Mouse (Mus musculus): Measurements from ENCODE around the gene Pbld1.

The Pbld1 gene

DNA sequence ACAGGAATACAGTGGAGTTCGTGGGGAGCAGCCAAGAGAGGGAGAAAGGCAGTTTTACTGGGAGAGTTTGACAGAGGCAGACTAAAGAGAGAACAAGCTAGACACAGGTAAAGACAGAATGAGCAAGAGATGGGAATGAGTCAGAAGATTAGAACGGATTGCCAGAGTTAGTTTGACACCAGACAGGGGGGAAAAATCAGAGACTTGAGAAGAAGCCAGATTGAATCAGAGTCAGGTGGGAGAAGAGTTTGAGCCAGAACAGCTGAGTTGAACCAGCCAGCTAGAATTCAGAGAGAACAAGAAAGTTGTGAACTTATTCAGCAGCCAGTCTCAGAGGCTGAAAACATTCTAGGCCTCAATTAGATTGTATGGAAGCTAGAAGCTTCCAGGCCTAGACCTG, at the start of gene Pbld1:
Gene Pbld1, plus strand, starts transcription at position 301 of the 400 bp plus-strand sequence.
- no peak for DNase-seq (ENCODE audit: low spot score)

DNA sequence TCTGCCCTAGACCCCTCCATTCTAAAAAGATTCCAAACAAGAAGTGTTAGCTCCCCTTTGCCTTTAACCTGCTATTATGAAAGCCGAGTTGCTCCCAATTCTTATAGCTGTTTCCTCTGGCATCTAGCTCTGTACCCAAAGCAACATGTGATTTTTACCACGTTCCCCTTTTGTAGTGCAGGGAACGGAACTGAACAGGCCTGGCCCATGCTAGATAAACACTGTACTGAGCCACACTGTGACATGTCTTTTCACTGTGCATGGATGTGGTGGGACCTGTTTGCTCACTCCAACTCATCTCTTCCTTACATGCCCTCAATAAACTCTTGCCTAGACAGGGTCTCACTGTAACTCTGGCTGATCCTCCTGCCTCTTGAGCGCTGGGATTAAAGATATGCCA, 49.7 kb upstream of the Pbld1 start:
- DNase-seq (ENCODE audit: low spot score) = no peak

DNA sequence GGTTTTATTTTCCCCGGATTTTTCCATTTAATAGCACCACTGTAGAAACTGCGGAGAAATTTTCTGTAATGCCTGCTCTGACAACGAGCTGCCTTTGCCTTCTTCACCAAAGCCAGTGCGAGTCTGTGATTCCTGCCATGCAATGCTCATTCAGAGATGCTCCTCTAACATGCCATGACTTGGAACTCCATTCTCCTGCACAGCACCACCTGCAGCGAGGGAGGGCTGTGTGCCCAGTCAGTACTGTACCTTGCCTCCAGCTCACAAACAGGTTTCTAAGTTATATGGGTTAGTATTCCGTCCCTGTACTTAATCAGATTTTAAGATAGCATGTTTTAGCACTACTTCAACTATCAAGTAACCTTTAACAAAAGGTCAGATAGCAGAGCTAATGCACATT, 48.4 kb upstream of the Pbld1 start:
- DNase-seq (ENCODE audit: low spot score) = no peak

DNA sequence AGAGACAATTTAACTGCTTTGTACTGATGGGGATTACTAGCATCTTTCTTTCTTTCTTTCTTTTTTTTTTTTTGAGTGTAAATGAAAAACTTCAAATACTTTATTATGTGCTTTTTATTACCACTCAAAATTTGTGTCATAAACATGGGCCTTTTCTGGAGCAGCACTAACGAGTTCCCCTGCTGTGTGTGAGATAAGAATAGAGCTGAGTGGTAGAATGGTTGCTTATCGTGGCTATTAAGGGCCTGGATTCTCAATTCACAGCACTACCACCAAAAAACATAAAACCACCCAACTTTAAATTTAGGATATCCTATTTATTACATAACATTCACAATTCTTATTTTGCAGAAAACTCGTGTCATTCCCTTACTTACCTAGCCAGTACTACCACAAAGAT, 46.5 kb upstream of the Pbld1 start:
- no peak for DNase-seq (ENCODE audit: low spot score)

DNA sequence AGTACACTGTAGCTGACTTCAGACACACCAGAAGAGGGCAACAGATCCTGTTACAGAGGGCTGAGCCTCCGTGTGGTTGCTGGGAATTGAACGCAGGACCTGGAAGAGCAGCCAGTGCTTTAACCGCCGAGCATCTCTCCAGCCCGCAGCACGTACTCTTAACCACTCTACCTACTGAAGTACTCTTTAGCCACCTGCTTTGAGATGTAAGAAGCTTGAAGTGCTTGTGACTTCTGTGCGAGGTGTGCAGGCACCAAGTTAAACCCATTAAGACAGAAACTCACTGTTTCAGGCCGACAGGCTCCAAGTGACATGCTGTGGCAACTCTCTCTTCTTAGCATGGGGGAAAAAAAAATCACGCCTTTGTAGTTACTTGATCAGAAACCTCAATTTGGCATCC, 45.8 kb upstream of the Pbld1 start:
- no peak for DNase-seq (ENCODE audit: low spot score)

DNA sequence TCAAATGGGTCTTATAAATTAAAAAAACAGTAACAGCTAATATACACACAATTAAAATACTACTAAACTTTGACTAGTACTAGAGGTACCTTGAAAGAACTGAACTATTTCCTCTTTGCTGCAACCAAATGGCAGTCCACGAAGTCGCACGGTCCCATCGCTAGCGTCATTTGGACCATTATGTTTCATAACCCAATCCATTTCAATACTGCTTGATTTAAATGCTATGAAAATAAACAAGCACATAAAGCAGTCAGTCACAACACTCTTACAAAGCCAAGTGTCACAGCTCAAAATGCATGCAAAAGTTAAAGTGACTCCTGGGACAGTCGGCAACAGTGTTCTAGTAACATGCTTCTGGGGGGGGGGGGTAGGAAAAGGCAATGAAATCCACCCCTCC, 40.7 kb upstream of the Pbld1 start:
- DNase-seq (ENCODE audit: low spot score) = no peak

DNA sequence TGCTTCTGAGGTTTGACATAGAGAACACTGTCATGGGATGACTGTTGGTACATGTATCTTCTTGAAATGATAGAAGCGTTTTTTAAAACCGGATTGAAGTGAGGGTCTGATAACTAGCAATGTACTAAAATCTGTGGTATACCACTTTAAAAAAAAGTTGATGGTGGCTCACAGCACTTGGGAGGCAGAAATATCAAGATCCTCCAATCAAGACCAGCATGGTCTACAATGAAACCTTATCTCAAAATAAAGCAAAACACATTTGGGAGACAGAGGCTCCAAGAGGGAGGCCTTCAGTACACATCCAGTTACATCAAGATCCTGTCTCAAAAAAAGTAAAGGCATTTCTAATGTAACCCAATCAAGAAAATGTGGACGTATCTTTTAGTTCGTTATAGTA, 38.3 kb upstream of the Pbld1 start:
- no peak for DNase-seq (ENCODE audit: low spot score)

DNA sequence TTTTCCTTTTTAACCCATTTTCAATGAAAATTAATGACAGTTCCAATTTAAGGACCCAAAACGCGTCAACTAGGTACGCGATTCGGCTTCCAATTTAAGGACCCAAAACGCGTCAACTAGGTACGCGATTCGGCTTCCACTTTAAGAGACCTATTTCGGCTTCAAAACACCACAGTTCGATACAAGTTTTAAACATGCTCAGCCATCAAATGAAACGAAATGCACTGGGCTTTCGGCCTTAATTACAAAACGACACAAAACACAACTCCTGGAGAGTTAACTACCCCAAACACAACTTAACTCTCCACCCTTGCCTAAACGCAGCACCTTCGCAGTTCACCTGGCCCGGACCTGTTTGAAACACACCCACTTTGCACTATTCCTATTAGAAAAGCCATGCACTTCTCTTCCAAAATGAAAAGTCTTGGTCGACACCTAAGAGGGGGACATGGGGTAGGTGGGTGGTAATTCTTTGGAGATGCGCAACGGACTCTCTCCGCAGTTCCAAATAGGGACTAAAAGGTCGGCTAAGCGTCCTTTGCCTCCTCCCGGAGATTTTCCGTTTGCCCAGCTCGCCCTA, 37.3 kb upstream of the Pbld1 start:
- no peak for DNase-seq (ENCODE audit: low spot score)

DNA sequence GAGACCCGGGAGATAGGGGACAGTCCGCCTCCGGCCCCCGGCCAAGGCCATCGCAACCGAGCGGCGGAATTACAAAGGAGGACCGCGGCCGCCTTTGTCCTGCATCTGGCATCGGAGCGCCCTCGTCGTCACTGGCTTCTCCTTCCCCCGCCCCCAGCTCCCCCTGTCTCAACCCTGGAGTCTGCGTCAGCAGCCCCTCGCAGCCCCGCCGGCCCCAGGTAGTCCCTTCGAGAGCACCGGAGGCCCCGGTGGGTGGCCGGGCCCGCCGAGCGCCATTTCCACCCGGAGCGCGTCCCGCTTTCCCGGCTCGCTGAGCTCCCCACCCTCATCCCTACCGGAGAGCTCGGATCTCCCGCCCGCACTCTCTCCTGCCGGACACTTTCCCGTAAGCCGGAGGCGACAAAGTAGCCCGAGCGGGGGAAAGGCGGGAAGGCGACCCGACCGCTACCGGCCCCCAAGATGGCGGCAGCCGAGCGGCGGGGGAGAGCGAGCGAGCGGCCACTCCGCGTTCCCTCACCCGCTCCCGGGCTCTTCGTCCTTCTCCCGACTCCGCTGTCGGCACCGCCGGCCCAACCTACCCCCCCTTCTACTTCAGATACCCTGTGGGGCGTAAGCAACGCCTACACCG, 36.7 kb upstream of the Pbld1 start:
- DNase-seq (ENCODE audit: low spot score) = peak; percentile 66

DNA sequence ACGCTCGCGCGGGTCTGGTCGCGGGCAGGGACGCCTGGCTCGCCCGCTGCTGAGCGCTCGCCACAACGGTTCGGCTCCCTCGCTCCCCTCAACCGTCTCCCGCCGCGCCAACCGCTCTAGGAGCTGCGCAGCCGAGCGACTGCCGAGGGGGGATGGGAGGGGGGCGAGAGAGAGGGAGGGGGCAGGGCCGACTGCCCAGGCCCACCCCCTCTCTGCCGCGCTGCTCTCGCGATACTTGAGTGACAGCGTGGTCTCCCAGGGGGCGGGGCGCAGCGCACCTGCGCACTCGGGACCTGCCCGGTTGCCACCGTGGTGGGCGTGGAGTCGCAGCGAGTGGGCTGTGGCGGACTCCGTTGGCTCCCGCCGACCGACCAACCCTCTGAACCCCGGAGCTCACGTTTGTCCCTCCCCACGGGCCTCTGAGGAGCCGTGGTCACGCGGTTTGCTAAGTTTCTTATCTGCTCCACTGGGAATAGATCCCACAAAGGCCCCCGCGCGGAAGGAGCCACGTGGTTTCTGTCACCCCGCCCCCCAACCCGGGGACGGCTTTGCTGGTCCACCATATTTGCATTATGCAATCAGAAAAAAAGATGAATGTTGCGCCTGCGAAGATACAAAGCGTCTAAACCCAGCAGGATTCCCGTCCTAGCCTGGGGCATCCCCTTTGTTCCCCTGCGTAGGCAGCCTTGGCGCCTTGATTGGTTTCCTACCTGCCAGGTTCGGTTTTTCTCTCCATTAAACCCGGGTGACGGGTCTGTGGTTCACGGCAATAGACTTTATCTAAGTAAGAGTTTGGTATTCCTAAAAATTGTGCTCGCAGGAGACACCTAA, 36.0 kb upstream of the Pbld1 start, which contains the start of the genes Hnrnph3 and Pbld2:
Gene Hnrnph3, minus strand, starts transcription at position 469 of the 831 bp plus-strand sequence.
Gene Pbld2, plus strand, starts transcription at position 567 of the 831 bp plus-strand sequence.
- DNase-seq (ENCODE audit: low spot score) = peak; percentile 98

DNA sequence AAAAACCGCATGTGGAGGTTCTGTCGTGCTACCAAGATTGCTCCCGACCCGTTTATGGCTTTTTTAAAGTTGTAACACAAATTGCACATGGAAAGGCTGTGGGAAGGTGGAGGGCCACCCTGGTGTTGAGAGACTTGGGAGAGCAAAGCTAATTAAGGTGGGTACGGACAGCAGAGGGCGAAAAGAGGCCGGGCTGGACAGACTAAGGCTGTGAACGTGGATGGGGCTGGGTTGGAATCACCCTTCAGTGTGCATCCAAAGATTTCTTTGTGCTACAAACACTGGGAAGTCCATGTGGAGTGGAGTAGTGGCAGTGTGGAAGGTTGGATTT, 35.4 kb upstream of the Pbld1 start:
- DNase-seq (ENCODE audit: low spot score) = peak; percentile 80

DNA sequence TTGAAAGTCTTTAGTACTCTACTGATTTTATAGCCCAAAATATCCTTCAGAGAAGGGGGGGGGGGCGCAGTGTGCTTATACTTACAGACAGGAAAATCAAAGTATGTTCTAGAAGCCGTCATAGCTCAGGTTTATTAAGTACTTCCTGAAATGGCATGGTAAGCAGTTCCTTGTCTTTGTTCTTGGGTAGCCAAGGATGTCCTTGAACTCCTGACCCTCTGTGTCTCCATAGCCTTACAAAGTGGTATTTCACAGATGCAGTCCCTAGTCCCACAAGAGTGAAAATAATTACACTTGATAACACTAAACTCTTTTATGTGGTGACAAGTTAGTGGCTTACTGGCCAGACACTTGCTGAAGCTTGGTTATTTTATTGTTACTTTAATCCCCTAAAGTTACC, 34.9 kb upstream of the Pbld1 start:
- no peak for DNase-seq (ENCODE audit: low spot score)

DNA sequence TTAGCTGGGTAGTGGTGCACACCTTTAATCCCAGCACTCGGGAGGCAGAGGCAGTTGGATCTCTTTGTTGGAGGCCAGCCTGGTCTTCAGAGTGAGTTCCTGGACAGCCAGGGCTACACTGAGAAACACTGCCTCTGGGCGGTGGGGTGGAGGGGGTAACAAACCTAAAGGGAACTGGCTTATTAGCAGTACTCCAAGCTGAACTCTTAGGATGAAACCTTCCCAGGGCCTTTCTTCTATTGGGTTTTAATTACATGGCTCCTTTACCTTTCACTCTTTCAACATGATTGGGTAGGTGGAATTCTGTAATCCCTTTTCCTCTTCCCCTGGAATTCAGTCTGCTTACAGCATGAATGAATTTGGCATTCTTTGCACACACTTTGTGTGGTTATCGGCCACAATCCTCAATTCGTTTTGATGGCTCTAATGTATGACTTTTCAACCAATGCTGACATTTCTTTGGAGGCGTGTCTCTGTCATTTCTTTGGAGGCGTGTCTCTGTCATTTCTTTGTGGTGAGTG, 34.4 kb upstream of the Pbld1 start:
- DNase-seq (ENCODE audit: low spot score) = no peak

DNA sequence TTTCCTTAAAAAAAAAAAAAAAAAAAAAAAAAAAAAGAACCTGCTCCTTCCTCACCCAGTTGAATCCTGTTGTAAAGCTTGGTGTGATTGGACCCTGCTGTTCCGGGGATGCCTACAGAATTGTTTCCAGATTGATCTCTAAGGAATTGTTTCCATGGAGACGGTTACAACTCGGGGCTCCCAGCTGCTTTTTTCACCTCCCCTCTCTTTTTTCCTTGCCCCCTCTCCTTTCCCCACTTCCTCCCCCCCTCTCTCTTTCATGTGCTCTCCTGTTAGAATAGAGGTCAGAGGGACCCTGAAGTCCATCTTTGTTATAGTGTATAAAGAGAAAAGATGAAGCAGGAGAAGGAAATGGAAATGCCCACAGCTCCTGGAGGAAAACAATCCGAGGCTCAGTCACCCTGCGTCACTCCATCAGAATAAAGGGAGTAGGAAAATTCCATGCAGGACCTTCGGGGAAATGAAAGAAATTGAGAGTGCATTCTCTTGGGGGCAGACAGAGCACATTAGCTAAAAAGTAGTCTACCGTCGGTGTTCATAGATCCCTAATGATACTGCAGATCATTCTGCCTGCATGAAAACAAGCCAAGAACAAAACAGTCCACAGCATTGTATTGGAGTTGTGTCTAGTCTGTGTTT, 33.7 kb upstream of the Pbld1 start:
- no peak for DNase-seq (ENCODE audit: low spot score)

DNA sequence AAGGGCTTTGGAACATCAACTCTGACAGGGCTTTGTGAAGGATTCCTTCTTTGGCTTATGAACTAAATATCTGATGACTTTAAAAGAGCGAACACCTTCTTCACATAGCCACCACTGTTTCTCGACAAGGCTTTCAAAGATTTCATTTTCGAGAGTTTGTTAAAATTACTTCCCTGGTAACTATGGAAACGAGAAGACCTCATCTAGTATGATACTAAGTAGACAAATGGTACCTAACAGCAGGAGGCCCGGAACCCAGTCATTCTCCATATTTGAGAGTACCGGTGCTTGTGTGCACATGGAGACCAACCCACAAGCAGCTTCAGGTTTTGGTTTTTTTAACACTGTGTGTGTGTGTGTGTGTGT, 33.2 kb upstream of the Pbld1 start:
- DNase-seq (ENCODE audit: low spot score) = no peak

DNA sequence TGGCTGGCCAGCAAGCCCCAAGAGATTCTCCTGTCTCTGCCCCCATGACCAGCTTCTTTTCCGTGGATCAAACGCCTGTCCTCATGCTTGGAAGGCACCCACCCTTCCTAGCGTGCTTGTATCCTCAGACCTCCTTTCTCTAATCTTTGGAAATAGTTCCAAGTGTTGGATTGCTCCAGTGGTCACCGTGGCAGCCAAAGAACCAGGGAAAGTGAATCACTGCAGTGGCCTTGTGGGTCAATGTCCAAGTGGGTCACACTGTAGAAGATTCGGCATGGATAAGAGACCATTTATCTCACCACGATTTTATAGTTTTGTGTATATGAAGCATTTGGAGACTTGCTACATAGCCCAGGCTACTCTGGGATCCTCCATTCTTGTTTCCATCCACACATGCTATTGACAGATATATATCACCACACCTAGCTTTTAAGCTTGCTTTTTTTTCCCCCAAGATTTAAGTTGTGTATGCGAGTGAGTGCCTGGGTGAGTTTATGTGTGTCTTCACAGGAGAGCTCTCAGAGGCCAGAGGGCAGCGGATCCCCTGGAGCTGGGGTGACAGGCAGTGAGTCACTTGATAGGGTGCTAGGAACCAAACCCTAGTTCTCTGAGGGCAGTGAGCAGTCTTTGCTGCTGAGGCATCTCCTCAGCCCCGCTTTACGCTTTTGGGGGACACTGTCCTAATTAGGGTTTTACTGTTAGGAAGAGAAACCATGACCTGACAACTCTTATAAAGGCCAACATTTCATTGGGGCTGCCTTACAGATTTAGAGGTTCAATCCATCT, 32.4 kb upstream of the Pbld1 start:
- no peak for DNase-seq (ENCODE audit: low spot score)

DNA sequence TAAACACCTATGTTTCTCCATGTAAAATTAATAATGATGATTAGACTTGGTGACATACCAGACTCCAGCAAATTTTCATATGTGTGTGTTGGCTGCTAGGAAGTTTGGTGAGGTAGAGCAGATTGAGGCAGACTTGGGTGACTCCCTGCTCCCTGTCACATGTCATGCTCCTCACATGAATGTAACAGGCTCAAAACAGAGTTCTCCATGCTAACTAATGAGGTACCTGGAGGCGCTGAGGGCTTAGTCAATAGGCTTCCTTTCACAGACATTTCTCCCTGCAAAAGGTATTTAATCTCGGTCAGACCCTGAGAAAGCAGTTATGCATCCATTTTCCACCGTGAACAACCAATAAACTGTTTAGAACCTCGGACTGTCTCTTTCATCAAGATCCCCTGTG, 31.6 kb upstream of the Pbld1 start:
- DNase-seq (ENCODE audit: low spot score) = no peak

DNA sequence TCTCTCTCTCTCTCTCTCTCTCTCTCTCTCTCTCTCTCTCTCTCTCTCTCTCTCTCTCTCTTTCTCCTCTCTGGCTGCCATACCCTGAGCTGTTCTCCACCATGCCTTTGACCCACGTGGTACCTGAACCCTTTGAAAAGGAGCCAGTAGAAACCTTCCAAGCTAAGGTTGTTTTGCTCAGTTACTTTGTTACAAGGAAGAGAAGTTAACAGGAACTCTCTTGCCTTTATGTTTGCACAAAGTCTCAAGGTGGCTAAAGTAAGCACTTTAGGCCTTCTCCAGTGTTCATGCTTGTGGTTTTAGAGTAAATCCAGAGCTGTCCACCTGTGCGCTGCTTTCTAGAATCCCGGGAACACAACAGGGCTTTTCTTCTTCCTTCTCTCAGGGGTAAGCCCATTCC, 27.7 kb upstream of the Pbld1 start:
- DNase-seq (ENCODE audit: low spot score) = no peak

DNA sequence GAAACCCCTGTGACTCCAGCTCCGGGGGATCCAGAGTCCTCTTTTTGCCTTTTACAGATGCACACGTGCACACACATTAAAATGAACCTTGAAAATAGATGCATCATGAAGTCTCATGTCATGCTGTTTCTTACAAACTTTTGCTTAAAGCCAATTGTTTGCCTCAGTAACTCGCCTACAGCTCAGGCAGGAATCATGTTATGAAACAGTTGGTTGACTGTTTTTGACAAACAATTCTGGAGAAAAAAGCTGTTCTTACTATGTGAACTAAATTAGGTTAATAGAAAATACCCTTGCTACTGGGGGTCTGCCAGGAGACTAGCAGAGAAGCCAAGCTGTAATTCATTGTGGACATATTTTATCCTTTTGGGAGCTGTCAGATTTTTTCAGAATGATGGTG, 27.0 kb upstream of the Pbld1 start:
- no peak for DNase-seq (ENCODE audit: low spot score)

DNA sequence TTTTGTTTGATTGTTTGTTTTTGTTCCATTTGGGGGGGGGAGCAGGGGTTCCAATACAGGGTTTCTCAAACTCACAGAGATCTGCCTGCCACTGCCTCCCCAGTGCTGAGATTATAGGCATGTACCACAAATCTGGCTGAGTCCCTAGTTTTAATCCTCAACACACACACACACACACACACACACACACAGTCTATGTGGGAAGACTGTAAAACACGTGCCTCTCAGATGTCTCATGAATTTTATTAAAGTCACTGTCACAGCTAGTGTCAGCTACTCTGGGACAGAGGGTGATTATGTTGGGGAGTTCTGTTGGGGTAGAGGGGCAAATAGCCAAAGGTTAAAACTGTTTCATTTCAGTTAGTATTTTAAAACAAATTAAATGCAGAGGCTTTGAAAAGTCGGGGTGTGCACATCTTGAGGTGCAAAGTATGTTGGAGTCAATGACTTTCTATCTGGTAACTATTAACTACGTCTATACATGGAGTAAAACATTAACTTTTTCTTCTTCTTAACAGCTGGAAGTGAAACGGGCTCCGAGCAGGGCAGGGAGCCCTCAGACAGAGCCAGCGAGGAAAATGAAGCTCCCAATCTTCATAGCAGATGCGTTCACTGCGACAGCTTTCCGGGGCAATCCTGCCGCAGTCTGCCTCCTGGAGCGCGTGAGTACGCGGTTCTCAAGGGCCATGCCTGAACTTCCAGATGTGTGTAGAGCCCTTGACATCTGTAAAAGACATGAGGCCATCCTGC, 21.2 kb upstream of the Pbld1 start:
- no peak for DNase-seq (ENCODE audit: low spot score)
